Mouse (Mus musculus) right cerebral cortex, adult 2 months (tissue): ENCODE results near the gene Arhgap10.

Experiments
- DNase-seq, 2 experiments: peaks; one replicate each; pipeline ENCODE4 v3.0.0; 2021 to 2022; ENCODE audit warnings: low spot score in 2 of 2

Arhgap10 gene

GRCm38 (mm10) chr8:77444166-77444870 lies 73.4 kb downstream of the Arhgap10 start:
- peak; percentile 22 to 41 for DNase-seq

DNA sequence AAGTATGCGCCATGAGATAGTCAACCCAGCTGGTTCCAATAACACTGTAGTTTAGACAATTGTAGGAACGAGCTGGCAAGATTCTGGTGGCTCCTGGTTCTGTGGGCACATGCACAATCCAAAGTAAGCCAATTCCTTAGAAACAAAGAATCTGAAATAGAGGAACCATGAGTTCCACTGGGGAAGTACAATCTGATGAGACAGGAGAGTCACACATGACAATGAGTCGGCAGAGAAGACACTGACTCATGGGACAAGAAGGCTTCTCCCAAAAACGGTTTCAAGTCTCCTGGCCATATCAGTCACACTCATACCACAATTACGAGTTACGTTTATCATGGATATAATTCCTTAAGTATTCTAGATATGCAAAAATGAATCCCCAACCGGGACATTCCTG lies 75.3 kb downstream of the Arhgap10 start:
- DNase-seq, result no peak

- no peak for DNase-seq
Observed at GRCm38 (mm10) chr8:77440913-77441312, 76.8 kb downstream of the Arhgap10 start.

DNA sequence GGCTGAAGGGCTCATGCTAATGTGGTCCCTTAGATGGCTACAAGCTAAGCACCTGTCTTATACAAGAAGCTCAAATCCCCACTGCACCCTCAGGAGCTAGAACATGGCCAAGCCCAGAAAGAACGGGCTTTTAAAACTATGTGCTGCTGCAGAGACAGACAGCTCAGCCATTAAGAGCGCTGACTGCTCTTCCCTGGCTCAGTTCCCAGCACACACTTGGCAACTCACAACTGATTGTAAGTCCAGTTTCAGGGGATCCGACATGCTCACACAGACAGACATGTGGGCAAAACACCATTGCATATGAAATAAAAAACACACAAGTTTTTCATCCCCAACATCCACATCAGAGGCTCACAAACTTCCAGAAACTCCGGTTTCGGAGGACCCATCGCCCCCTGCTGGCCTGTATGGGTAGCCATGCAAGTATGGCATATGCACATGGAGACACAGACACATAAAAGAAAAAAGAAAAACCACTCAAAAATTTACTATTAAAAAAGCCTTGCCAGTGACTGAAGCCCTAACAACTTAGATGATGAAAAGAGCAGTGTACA lies 77.4 kb downstream of the Arhgap10 start:
- DNase-seq, result no peak

- DNase-seq, result no peak
Observed at GRCm38 (mm10) chr8:77439670-77440069, 78.1 kb downstream of the Arhgap10 start.

GRCm38 (mm10) chr8:77437807-77438493 lies 79.8 kb downstream of the Arhgap10 start:
- no peak for DNase-seq

DNA sequence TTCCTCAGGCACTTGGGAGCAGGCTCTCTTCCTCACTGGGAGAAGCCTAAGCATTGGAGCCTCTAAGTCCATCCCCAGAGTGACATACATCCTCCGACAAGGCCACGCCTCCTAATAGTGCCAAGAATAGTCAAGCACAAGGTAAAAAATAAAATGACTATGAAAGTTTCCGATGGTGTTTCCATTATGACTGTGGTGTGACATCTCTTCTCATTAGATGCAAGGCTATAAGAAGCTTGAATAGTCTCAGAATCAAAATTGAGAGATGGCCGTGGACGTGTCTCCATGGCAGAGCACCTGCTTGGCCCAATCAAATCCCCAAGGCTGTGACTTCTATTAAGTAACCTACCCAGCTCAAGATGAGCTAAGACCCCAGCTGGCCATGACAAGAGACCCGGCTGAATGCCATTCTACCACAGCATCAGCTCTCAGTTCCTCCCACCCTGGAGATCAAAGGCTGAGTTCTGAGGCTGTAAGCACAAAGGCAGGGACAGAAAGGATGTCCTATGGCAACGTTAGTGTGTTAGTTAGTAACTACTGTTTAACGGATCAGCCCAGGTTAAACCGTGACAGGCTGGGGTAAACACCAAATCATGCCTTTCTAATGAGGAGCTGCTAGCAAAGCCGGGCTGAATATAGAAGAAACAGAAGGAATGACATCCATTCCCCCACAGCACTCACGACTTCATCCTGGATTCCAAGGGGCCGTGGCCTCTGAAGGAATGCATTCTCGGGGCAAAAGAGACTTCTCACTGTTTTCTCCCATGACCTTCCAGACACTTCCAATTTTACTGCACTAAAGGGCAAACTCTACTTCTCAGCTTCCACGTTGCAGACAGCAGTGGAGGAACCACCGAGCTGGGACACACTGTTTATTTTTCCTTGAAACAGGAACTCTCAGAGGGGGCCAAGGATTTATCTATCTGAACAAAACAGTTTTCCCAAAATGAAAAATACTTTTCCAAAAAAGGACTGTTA lies 81.5 kb downstream of the Arhgap10 start:
- no peak for DNase-seq

DNA sequence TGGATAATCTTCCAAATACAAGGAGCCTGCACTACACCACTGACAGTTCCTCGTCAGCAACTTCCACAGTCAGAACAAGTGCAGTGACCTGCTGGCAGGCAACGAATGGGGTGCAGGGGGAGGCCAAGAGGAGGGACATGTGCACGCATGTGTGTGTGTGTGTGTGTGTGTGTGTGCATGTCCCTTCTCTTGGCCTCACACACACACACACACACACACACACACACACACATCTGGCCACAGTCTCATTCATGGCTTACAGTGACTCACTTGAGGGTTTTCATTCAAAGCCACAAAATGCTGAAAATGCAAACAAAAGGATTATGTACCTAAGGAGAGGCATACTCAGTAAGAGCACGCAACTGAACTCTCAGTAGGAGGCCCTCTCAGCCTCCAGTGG lies 84.5 kb downstream of the Arhgap10 start:
- no peak for DNase-seq

- no peak for DNase-seq
Observed at GRCm38 (mm10) chr8:77432726-77433125, 85.0 kb downstream of the Arhgap10 start.

DNA sequence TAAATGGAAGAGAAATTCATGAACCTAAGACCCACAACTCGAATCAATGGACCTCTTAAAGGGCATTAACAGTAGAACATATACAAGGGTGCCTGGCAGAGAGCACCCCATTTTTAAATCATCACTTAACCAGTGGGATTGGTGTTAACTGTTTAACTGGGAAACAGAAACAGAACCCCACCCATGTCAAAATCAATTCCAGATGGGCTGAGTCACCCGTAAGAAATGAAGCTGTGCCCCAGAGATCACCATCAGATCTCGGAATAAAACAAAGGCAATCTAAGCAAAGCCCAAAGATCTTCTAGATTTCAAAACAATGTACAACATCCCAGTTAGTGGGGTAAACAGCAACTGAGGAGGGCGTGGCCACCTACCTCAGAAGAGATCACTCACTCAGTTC lies 89.3 kb downstream of the Arhgap10 start:
- DNase-seq, result no peak

DNA sequence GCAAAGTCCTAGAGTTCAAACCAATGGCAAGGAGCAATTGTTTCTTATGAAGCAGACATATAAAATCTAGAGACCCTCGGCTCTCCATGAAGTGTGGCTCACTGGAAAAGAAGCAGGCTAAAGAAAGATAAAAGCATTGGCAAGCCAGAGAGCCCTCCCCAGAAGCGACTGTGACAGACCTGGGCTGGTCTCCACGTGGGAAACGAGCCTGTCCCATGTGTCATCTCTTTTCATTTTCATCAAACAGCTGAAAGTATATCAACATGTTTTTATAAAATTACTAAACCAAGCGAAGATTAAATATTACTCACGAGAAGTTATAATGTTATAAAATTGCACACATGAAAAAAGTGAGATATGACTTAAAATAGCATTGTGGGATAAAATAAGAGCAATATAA lies 89.7 kb downstream of the Arhgap10 start:
- DNase-seq, result no peak

GRCm38 (mm10) chr8:77427438-77427837 lies 90.3 kb downstream of the Arhgap10 start:
- DNase-seq, result no peak

GRCm38 (mm10) chr8:77423850-77424249 lies 93.9 kb downstream of the Arhgap10 start:
- DNase-seq, result peak; percentile 37 to 48

GRCm38 (mm10) chr8:77422632-77423252 lies 95.0 kb downstream of the Arhgap10 start:
- DNase-seq, result no peak

DNA sequence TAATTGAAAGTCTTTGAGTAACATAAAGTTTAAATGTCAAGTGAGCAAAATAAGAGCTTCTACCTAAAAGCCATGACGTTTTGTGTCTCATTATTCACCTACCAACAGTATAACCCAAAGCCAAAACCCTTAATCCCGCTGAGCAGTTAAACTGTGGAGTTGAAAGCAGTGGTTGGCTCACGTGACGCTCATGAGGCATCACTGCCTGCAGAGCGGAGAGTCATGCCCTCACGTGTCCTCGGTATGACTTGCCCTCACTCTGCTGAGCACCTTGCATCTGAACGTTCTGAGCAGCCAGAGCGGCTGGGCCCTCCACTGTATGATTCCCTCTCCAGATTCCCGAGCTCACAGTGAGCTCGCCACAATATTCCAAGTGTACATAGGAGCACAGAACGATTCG lies 96.2 kb downstream of the Arhgap10 start:
- DNase-seq, result no peak

DNA sequence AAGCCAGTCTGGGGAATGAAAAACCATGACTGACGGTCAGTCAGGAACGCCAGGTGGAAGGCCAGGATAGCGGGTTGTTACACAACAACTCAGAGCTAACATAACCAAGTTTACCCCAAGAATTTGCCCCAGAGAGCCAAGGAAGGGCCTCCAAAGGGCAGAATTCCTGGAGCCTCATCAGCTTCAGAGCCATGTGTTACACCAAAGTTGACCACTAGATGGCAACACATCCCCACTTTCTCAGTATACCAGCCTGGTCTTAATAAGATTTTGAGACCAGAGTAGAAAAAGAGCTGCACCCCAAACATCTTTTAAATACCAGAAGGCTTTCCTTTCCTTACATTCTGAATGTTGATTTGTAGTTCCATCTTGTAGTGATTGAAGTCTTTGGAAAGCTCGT lies 98.0 kb downstream of the Arhgap10 start:
- DNase-seq, result peak; percentile 83

- DNase-seq, result no peak
Observed at GRCm38 (mm10) chr8:77416738-77417137, 101.0 kb downstream of the Arhgap10 start.

- DNase-seq, result no peak
Observed at GRCm38 (mm10) chr8:77416034-77416433, 101.7 kb downstream of the Arhgap10 start.

GRCm38 (mm10) chr8:77411262-77411661 lies 106.5 kb downstream of the Arhgap10 start:
- no peak for DNase-seq

GRCm38 (mm10) chr8:77410394-77410793 lies 107.4 kb downstream of the Arhgap10 start:
- DNase-seq, result no peak

- DNase-seq, result no peak
Observed at GRCm38 (mm10) chr8:77408527-77409215, 109.1 kb downstream of the Arhgap10 start.
